Mouse (Mus musculus) forebrain, embryonic 15.5 days (tissue): ENCODE data around the gene Ptpn13. TPM values are rescaled to one million over a fixed set of nuclear protein-coding genes. Genes with fewer than 3 reads are reported as not detected.
A peak's percentile ranks its signal among the peaks of the same experiment; 100 is the strongest.

Source experiments
- ATAC-seq: fragments of 200-750 bp; cut with Nextera tagmentation; replicated peaks from 2 replicates; pipeline ENCODE4 v1.8.0; 2017; ENCODE audit warnings: mild to moderate bottlenecking, moderate TSS enrichment, moderate library complexity
- H3K27ac ChIP-seq: fragments of 300-500 bp; sonication (generic); replicated peaks from 2 replicates; pipeline ENCODE4 v1.5.1; 2015; ENCODE audit warnings: mild to moderate bottlenecking, inconsistent platforms
- H3K27me3 ChIP-seq: fragments of 300-500 bp; sonication (generic); 2 replicates; pipeline ENCODE4 v1.6.1; 2015; ENCODE audit warnings: inconsistent platforms
- H3K36me3 ChIP-seq: fragments of 300-500 bp; sonication (generic); 2 replicates; pipeline ENCODE4 v1.6.1; 2015; ENCODE audit warnings: mild to moderate bottlenecking, inconsistent platforms
- H3K4me1 ChIP-seq: fragments of 300-500 bp; sonication (generic); 2 replicates; pipeline ENCODE4 v1.6.1; 2015; ENCODE audit warnings: inconsistent platforms
- H3K4me2 ChIP-seq: fragments of 300-500 bp; sonication (generic); replicated peaks from 2 replicates; pipeline ENCODE4 v1.6.1; 2015; ENCODE audit warnings: mild to moderate bottlenecking, inconsistent platforms
- H3K4me3 ChIP-seq: fragments of 300-500 bp; sonication (generic); 2 replicates; pipeline ENCODE4 v1.5.1; 2015; ENCODE audit warnings: mild to moderate bottlenecking, inconsistent platforms
- H3K9ac ChIP-seq: fragments of 300-500 bp; sonication (generic); replicated peaks from 2 replicates; pipeline ENCODE4 v1.6.1; 2015; ENCODE audit warnings: mild to moderate bottlenecking, inconsistent platforms
- H3K9me3 ChIP-seq: fragments of 300-500 bp; sonication (generic); 2 replicates; pipeline ENCODE4 v1.6.1; 2016; ENCODE audit warnings: inconsistent platforms
- WGBS: fragments of 180-500 bp; shearing (Covaris S2); methylation state at CpG from one replicate; pipeline ENCODE4 v1.1.7; 2015; ENCODE audit warnings: mixed read lengths; 5-methylcytosine and 5-hydroxymethylcytosine counted together
- polyA plus RNA-seq: library from polyadenylated mRNA; unstranded; fragments of >200 nt; fragmentation: Nextera tagmentation; extraction: Ambion mirVana; gene quantifications from 2 replicates; pipeline ENCODE4 v1.2.1, GENCODE M21; 2015

The Ptpn13 gene
- polyA plus RNA-seq, 1 experiment from 2014 or later = 4.4 TPM

DNA sequence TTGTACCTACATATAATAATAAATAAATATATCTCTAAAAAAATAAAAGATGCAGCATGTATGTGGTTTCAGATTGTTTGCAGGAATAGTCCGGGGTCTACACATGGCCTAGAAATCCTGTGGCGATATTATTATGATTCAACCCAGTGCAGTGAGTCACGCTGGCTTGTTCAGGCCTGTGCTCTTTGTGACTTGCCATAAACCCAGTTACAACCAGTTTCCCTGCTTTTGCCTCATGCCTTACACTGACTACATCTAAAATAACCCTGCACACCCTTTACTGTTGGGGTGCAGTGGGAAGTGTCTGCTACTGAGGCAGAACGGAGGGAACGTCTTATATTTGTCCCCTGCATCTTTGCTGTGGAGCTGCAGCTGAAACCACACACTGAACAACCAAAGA is 29.3 kb upstream of the Ptpn13 start:
- no peaks in the 10 kb centered on the region for H3K9me3 ChIP-seq
- H3K4me1 ChIP-seq = peaks cover 22% of the 10 kb centered on the region
- no peak for ATAC-seq
- no peaks in the 10 kb centered on the region for H3K27me3 ChIP-seq
- H3K27ac ChIP-seq = no peak overlapping the region
- no peak overlapping the region for H3K4me2 ChIP-seq
- no peak overlapping the region for H3K9ac ChIP-seq
- 92% methylated on average over 5 of the region's 5 CpGs for WGBS
- no peak overlapping the region for H3K4me3 ChIP-seq
- no peaks in the 10 kb centered on the region for H3K36me3 ChIP-seq

DNA sequence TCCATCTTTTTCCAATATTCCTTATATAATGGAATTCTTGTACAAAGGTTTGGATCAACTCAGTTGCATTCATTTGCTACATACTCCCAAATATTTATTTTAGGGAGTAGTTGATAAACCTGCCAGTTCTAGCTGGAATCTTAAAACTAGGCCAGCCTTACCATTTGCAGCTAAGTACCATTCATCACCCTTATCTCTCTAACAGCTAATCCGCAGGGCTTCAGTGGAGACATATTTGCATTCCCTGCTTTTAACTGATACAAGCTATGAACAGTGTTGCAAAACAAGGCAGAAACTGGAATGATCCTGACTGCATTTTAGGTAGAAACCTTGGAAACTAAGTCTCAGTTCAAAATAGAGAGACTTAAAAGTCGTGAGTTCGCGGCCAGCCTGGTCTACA is 27.6 kb upstream of the Ptpn13 start:
- Histone ChIP-seq H3K36me3 (no peaks in the 10 kb centered on the region), H3K27ac (no peak overlapping the region), H3K4me3 (no peak overlapping the region), H3K9me3 (no peaks in the 10 kb centered on the region), H3K27me3 (no peaks in the 10 kb centered on the region), H3K9ac (no peak overlapping the region), H3K4me2 (no peak overlapping the region), H3K4me1 (peaks cover 22% of the 10 kb centered on the region)
- WGBS = 84% methylated on average over 4 of the region's 4 CpGs
- no peak for ATAC-seq

DNA sequence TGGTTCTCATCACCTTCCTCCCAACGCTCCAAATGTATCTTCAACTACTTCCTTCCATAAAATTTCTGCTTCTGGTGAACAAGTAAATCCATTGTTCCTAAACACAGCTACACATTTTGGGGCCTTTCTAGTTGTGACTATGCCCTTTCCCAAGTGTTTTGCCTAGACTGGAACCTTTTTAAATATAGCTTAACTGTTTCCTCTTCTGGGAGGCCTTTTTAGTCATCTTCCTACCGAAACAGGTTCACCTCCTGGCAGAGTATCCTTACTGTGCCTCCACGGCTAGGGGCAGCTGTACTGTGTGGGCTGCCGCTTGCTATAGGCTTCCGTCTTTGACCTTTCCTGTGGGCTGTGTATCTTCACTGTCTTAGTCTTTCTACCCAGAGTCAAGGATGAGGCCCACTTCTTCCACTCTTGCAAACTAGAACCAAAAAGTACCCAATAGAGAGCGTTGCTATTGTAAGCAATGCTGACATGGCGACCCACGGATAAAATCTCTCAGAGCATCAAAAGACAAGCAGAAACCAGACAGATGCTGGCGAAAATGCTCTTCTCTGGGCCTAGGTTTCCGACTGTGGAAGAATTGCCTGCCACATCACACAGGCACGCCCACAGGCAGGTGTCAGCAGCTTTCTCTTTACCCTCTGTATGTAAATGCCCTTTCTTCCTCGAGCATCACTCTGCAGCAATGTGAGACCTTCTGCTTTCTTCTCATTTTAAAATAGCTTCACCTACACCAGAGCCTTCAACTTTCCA is 20.6 kb upstream of the Ptpn13 start:
- no peaks in the 10 kb centered on the region for H3K27me3 ChIP-seq
- H3K9ac ChIP-seq = no peak overlapping the region
- no peaks in the 10 kb centered on the region for H3K4me1 ChIP-seq
- H3K4me3 ChIP-seq = no peak overlapping the region
- no peaks in the 10 kb centered on the region for H3K36me3 ChIP-seq
- H3K9me3 ChIP-seq = no peaks in the 10 kb centered on the region
- no peak overlapping the region for H3K4me2 ChIP-seq
- WGBS = 85% methylated on average over 12 of the region's 12 CpGs
- no peak for ATAC-seq
- no peak overlapping the region for H3K27ac ChIP-seq

DNA sequence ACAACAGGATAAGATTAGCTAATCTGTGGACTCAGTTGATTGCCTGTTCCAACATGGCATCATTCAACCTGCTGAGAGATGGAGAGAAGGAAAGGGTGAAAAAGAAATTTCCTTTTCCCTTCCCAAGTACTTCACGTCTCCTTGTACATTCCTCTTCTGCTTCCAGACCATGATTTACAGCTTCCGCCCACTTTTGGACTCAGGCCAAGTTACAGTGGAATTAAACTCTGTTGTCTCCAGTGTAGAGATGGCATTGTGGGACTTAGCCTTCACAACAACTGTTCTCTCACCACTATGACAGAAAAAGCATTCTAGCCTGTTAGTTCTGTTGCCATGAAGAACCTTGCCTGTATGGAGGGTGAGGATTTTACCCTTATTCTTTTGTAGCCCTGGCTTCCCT is 19.1 kb upstream of the Ptpn13 start:
- no peak for ATAC-seq
- Histone ChIP-seq H3K27ac (no peak overlapping the region), H3K4me2 (no peak overlapping the region), H3K4me3 (no peak overlapping the region), H3K4me1 (no peaks in the 10 kb centered on the region), H3K36me3 (no peaks in the 10 kb centered on the region), H3K27me3 (no peaks in the 10 kb centered on the region), H3K9ac (no peak overlapping the region), H3K9me3 (no peaks in the 10 kb centered on the region)
- 38% methylated on average over 2 of the region's 2 CpGs for WGBS

DNA sequence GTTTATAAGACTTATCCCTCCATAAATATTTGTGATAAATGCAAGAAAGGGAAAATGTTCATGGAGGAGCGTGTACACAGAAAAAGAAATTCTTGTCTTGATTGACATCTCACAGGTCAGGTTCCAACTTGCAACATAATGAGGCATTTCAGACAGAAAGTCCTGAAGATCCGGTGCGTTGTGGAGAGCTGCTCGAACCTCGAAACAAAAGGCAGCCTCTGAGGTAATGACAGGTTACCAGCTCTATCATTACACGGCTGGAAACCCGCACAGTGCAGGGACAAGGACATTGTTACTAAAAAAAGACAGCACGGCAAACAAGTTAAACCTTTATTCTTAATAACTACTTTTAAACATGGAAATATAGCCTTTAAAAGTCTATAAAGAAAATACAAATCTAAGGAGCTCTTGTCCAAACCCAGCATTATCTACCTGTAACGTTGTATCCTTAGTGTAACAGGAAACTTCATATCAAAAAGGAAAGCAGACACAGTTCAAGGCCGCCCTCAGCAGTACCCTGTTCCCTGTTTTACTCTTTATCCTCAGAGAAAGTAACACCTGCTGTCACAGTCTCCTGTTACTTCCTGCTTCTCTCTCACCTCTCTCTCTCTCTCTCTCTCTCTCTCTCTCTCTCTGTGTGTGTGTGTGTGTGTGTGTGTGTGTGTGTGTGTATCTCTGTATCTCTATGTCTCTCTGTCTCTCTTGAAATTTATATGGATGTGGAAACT is 12.8 kb upstream of the Ptpn13 start:
- ATAC-seq = no peak
- Histone ChIP-seq H3K4me3 (no peak overlapping the region), H3K9ac (no peak overlapping the region), H3K4me2 (no peak overlapping the region), H3K4me1 (no peaks in the 10 kb centered on the region), H3K27me3 (no peaks in the 10 kb centered on the region), H3K27ac (no peak overlapping the region), H3K36me3 (no peaks in the 10 kb centered on the region), H3K9me3 (no peaks in the 10 kb centered on the region)
- 29% methylated on average over 10 of the region's 10 CpGs for WGBS

DNA sequence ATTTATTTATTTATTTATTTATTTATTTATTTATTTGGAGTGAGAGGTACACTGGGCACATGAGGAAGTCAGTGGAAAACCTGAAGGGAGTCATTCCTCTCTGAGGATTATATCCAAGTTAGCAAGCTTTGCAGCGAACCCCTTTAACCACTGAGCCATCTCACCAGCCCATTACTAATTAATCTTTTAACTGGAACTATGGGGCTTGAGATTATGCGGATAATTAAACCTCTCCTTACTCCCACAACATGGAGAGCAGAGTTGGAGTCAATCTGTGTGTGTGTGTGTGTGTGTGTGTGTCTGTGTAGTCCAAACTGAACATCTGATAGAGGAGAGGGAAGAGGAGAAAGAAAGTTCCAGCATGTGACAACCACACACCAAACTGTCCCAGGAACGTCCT is 10.4 kb upstream of the Ptpn13 start:
- Histone ChIP-seq H3K36me3 (no peaks in the 10 kb centered on the region), H3K4me2 (no peak overlapping the region), H3K9me3 (no peaks in the 10 kb centered on the region), H3K4me1 (no peaks in the 10 kb centered on the region), H3K27ac (no peak overlapping the region), H3K4me3 (no peak overlapping the region), H3K27me3 (no peaks in the 10 kb centered on the region), H3K9ac (no peak overlapping the region)
- 44% methylated on average over 3 of the region's 3 CpGs for WGBS
- ATAC-seq = no peak

DNA sequence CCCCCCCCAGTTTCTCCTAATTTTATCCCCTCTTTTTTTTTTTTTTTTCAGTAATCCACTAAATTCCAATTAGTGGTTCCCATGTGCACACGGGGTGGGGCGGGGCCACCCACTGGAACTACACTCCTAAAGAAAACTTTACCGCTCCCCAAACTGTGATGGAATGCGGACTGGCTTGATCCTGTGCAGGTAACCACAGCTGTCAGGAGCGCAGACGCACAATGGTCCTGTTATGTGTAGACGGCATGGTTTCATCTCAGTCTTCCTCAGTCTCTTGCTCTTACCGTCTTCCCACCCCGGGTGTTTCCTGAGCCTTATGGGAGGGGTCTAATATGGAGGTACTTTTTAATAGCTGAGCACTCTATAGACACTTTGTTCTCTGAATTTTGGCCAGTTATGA is 7.0 kb upstream of the Ptpn13 start:
- Histone ChIP-seq H3K4me1 (peaks cover 5% of the 10 kb centered on the region; the same call in 1 of the 2 replicates), H3K4me2 (no peak overlapping the region), H3K27ac (no peak overlapping the region), H3K9ac (no peak overlapping the region), H3K27me3 (0 out of 2 replicates have a peak, but pooled peaks cover 4% of the 10 kb centered on the region), H3K4me3 (no peak overlapping the region), H3K36me3 (no peaks in the 10 kb centered on the region), H3K9me3 (no peaks in the 10 kb centered on the region)
- 74% methylated on average over 9 of the region's 9 CpGs for WGBS
- ATAC-seq = no peak

DNA sequence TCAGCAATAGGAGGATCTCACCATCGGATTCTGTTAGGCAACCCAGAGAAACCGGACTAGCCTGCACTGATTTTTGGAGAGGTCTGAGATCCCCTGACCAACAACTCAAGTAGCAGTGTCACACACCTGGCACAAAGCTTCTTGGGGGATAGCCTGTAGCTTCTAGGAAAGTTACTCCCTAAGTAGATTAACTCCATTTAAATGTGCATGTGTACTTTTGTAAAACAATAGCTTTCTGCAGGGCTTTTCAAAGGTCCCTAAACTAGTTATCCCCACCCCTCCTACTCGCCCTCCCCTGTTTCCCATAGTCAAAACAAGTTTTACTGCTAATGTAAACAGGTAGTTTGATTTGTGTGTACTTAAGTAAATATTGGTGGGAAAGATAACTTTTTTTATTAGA is 6.1 kb upstream of the Ptpn13 start:
- peaks cover 6% of the 10 kb centered on the region; the same call in 1 of the 2 replicates for H3K4me1 ChIP-seq
- no peak for ATAC-seq
- H3K9me3 ChIP-seq = no peaks in the 10 kb centered on the region
- 0 out of 2 replicates have a peak, but pooled peaks cover 4% of the 10 kb centered on the region for H3K27me3 ChIP-seq
- H3K36me3 ChIP-seq = no peaks in the 10 kb centered on the region
- no peak overlapping the region for H3K4me3 ChIP-seq
- no peak overlapping the region for H3K9ac ChIP-seq
- no peak overlapping the region for H3K4me2 ChIP-seq
- no peak overlapping the region for H3K27ac ChIP-seq
- 53% methylated on average over 3 of the region's 3 CpGs for WGBS

DNA sequence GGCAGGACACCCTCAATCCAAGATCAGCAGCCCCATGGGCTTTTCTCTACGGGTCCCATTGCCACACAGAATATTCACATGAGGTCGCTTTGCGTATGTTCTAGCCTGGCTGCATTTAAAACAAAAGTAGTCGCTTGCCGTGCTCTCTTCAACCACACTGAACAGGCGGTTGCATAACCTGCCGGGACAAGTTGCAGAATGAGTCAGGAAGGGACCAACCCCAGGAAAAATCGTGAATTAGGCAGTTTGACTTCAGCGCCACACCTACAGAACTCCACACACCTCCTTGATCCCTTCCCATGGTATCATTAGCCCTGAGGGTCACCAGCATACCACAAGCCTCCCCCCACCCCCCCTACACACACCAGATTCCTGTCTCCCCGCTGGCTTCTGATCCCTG is 4.4 kb upstream of the Ptpn13 start:
- Histone ChIP-seq H3K36me3 (no peaks in the 10 kb centered on the region), H3K4me3 (no peak overlapping the region), H3K4me2 (no peak overlapping the region), H3K9ac (no peak overlapping the region), H3K27ac (no peak overlapping the region), H3K27me3 (0 out of 2 replicates have a peak, but pooled peaks cover 4% of the 10 kb centered on the region), H3K4me1 (peaks cover 14% of the 10 kb centered on the region; the same call in 1 of the 2 replicates), H3K9me3 (no peaks in the 10 kb centered on the region)
- ATAC-seq = no peak
- WGBS = 35% methylated on average over 10 of the region's 10 CpGs

DNA sequence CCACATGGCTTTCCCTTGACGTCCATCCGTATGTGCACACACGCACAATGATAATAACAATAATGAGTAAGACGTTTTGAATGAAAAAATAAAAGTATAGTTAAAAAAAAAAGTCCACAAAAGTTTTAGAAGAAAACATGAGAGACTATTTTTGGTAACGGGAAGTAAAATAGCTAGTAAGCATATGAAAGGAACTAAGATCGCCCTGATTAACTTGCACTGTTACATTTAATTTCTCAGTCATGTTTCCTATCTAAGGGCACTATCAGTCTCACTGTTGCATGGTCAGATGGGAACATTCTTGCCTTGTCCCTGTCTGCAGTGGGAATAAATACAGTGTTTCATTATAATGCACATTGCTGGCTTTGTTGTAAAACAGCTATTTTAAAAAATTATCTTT is 2.4 kb upstream of the Ptpn13 start:
- Histone ChIP-seq H3K27ac (no peak overlapping the region), H3K4me1 (peaks cover 25% of the 10 kb centered on the region), H3K36me3 (no peaks in the 10 kb centered on the region), H3K9me3 (no peaks in the 10 kb centered on the region), H3K27me3 (0 out of 2 replicates have a peak, but pooled peaks cover 4% of the 10 kb centered on the region), H3K4me3 (no peak overlapping the region), H3K4me2 (no peak overlapping the region), H3K9ac (no peak overlapping the region)
- 56% methylated on average over 6 of the region's 6 CpGs for WGBS
- ATAC-seq = no peak

DNA sequence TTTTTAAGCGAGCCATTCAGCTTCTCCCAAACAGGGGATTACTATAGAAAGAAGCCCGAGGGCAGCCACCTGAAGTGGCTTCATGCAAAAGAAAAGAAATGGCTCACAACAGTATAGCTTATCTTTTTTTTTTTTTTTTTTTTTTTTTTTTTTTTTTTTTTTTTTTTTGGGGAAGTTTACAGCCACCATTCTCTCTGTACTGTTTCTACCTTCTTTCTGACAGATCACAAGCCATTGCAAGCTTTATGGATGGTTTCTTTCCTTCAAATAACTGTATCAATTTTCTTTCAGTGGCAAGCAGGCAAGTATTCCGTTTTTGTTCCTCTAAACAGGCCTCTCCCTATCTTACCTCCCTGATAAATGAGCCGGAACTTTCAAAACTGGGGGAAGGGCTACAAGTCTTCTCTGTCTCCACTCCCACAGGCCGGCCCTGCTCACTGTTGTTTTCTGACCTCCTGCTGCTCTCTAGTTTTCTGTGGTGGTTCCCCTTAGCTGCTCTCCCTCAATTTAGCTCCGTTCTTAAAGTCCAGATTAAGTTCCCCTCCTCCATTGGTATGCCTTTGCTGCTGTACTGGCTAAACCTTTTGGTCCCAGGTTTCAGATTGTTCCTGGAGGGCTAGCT is 1.6 kb upstream of the Ptpn13 start:
- H3K4me1 ChIP-seq = peaks cover 28% of the 10 kb centered on the region
- H3K36me3 ChIP-seq = no peaks in the 10 kb centered on the region
- H3K9ac ChIP-seq = no peak overlapping the region
- no peak overlapping the region for H3K27ac ChIP-seq
- no peak overlapping the region for H3K4me3 ChIP-seq
- WGBS = 12% methylated on average over 6 of the region's 6 CpGs
- no peaks in the 10 kb centered on the region for H3K9me3 ChIP-seq
- H3K27me3 ChIP-seq = 0 out of 2 replicates have a peak, but pooled peaks cover 4% of the 10 kb centered on the region
- H3K4me2 ChIP-seq = no peak overlapping the region
- ATAC-seq = no peak

DNA sequence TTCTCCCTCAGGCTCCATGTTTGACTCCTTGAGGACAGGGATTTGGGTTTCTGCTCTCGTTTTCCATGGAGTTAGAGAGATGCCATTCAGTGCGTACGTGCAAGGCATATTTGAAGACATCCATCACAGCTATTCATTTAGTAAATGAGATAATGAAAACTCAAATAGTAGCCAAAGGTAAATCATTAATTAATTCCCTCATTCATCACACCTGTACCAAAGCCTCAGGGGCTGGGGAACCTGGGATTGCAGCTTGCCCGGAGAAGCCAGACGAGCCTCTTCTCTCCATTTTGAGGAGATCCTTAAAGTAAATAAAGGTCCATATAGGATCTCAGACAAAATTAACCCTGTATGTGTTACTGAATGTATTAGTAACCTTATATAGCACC is 1.1 kb upstream of the Ptpn13 start:
- H3K4me2 ChIP-seq = peak overlapping the region; percentile 90
- 14% methylated on average over 5 of the region's 5 CpGs for WGBS
- H3K9me3 ChIP-seq = no peaks in the 10 kb centered on the region
- peak overlapping the region; percentile 54 for H3K4me3 ChIP-seq
- no peak for ATAC-seq
- no peak overlapping the region for H3K27ac ChIP-seq
- peaks cover 28% of the 10 kb centered on the region for H3K4me1 ChIP-seq
- no peaks in the 10 kb centered on the region for H3K36me3 ChIP-seq
- H3K9ac ChIP-seq = no peak overlapping the region
- 0 out of 2 replicates have a peak, but pooled peaks cover 4% of the 10 kb centered on the region for H3K27me3 ChIP-seq
